Mouse (Mus musculus) myocyte (in vitro differentiated cells): ENCODE results near the gene Nrn1l. TPM values are rescaled to one million over a fixed set of nuclear protein-coding genes. Genes with fewer than 3 reads are reported as not detected.

Source experiments
- H3K27me3 ChIP-seq: one replicate; pipeline ENCODE4 v1.6.1; 2011; ENCODE audit not compliant: control insufficient read depth, insufficient read depth, insufficient read length
- H3K36me3 ChIP-seq: one replicate; pipeline ENCODE4 v1.6.1; 2011; ENCODE audit not compliant: control insufficient read depth, insufficient read depth
- H3K4me2 ChIP-seq: one replicate; pipeline ENCODE4 v1.6.1; 2011; ENCODE audit warnings: low read depth, control low read depth
- H3K4me3 ChIP-seq: one replicate; pipeline ENCODE4 v1.5.1; 2011; ENCODE audit warnings: mild to moderate bottlenecking, control low read depth, moderate library complexity
- H3K79me2 ChIP-seq: one replicate; pipeline ENCODE4 v1.6.1; 2011; ENCODE audit not compliant: control insufficient read depth, insufficient read depth
- H3ac ChIP-seq: one replicate; pipeline ENCODE4 v1.6.1; 2011; ENCODE audit not compliant: control insufficient read depth, insufficient read length
- CEBPB ChIP-seq: IDR thresholded peaks from 2 replicates; pipeline ENCODE4 v1.6.1; 2011; ENCODE audit warnings: mild to moderate bottlenecking, moderate library complexity; ENCODE audit not compliant: poor library complexity, insufficient read depth, severe bottlenecking
- E2F4 ChIP-seq: IDR thresholded peaks from one replicate; pipeline ENCODE4 v1.6.1; 2011; ENCODE audit warnings: mild to moderate bottlenecking, control low read depth, moderate library complexity; ENCODE audit not compliant: insufficient read depth
- MAX ChIP-seq: IDR thresholded peaks from one replicate; pipeline ENCODE4 v1.6.1; 2011; ENCODE audit warnings: low read depth, mild to moderate bottlenecking, control low read depth
- MYOD1 ChIP-seq, 3 experiments: IDR thresholded peaks; one replicate each; pipeline ENCODE4 v1.6.1; 2011; ENCODE audit warnings: control low read depth in 2 of 3, low read depth in 2 of 3, mild to moderate bottlenecking in 2 of 3, moderate library complexity in 1 of 3; ENCODE audit not compliant: insufficient read length in 2 of 3, control insufficient read depth in 1 of 3
- MYOG ChIP-seq, 3 experiments: IDR thresholded peaks; one replicate each; pipeline ENCODE4 v1.6.1; 2011; ENCODE audit warnings: control low read depth in 2 of 3, low read depth in 2 of 3, mild to moderate bottlenecking in 2 of 3; ENCODE audit not compliant: insufficient read length in 2 of 3, control insufficient read depth in 1 of 3, insufficient read depth in 1 of 3
- POLR2A ChIP-seq: IDR thresholded peaks from one replicate; pipeline ENCODE4 v1.6.1; 2011; ENCODE audit warnings: low read depth, mild to moderate bottlenecking, control low read depth, moderate library complexity; ENCODE audit not compliant: insufficient read length
- POLR2AphosphoS2 ChIP-seq: IDR thresholded peaks from one replicate; pipeline ENCODE4 v1.6.1; 2011; ENCODE audit warnings: low read depth, control low read depth; ENCODE audit not compliant: insufficient read length
- REST ChIP-seq: IDR thresholded peaks from one replicate; pipeline ENCODE4 v1.6.1; 2011; ENCODE audit warnings: mild to moderate bottlenecking, control low read depth, moderate library complexity; ENCODE audit not compliant: insufficient read depth, insufficient read length
- SRF ChIP-seq: IDR thresholded peaks from one replicate; pipeline ENCODE4 v1.6.1; 2011; ENCODE audit warnings: low read depth; ENCODE audit not compliant: control insufficient read depth, insufficient read length
- TCF12 ChIP-seq: IDR thresholded peaks from one replicate; pipeline ENCODE4 v1.6.1; 2011; ENCODE audit warnings: mild to moderate bottlenecking, control low read depth; ENCODE audit not compliant: poor library complexity, insufficient read depth, severe bottlenecking
- TCF3 ChIP-seq: IDR thresholded peaks from one replicate; pipeline ENCODE4 v1.6.1; 2011; ENCODE audit warnings: low read depth, control low read depth; ENCODE audit not compliant: insufficient read length
- USF1 ChIP-seq: IDR thresholded peaks from one replicate; pipeline ENCODE4 v1.6.1; 2011; ENCODE audit warnings: low read depth, mild to moderate bottlenecking, control low read depth, moderate library complexity
- polyA plus RNA-seq: library from polyadenylated mRNA; unstranded; fragments of >200 nt; fragmentation: generic; extraction: Trizol; gene quantifications from one replicate; pipeline ENCODE4 v1.2.1, GENCODE M21; 2012; ENCODE audit warnings: missing spikeins

The Nrn1l gene
- polyA plus RNA-seq, 1 experiment, result 0.36 TPM

GRCm38 (mm10) chr8:105930602-105931001 lies 37.2 kb downstream of the Nrn1l start:
- H3K36me3 ChIP-seq, result no peaks in the 10 kb centered on the region
- no peak overlapping the region for H3K4me3 ChIP-seq
- H3ac ChIP-seq, result no peak overlapping the region
- TF ChIP-seq TCF12 (no peak), POLR2A (no peak), SRF (no peak), USF1 (no peak), MAX (no peak), CEBPB (no peak), MYOG (IDR thresholded peaks at IDR 0.05; ENCODE audit: control insufficient read depth in 1 of 3, insufficient read depth in 1 of 3, insufficient read length in 2 of 3, low read depth in 2 of 3) (no peak), E2F4 (no peak), REST (no peak), MYOD1 (IDR thresholded peaks at IDR 0.05; ENCODE audit: control insufficient read depth in 1 of 3, insufficient read length in 2 of 3, low read depth in 2 of 3) (no peak), POLR2AphosphoS2 (no peak), TCF3 (no peak)
- no peaks in the 10 kb centered on the region for H3K27me3 ChIP-seq
- H3K79me2 ChIP-seq, result no peaks in the 10 kb centered on the region
- no peak overlapping the region for H3K4me2 ChIP-seq

GRCm38 (mm10) chr8:105931271-105931670 lies 37.9 kb downstream of the Nrn1l start:
- H3K4me2 ChIP-seq, result no peak overlapping the region
- no peaks in the 10 kb centered on the region for H3K36me3 ChIP-seq
- no peaks in the 10 kb centered on the region for H3K79me2 ChIP-seq
- TF ChIP-seq TCF3, result no peak
- TF ChIP-seq SRF, result no peak
- no peak for TF ChIP-seq MAX
- TF ChIP-seq POLR2AphosphoS2, result no peak
- no peak for TF ChIP-seq REST
- no peak for TF ChIP-seq E2F4
- no peak for TF ChIP-seq CEBPB
- TF ChIP-seq MYOD1 (IDR thresholded peaks at IDR 0.05; ENCODE audit: control insufficient read depth in 1 of 3, insufficient read length in 2 of 3, low read depth in 2 of 3), result no peak
- TF ChIP-seq MYOG (IDR thresholded peaks at IDR 0.05; ENCODE audit: control insufficient read depth in 1 of 3, insufficient read depth in 1 of 3, insufficient read length in 2 of 3, low read depth in 2 of 3), result no peak
- no peak for TF ChIP-seq POLR2A
- no peaks in the 10 kb centered on the region for H3K27me3 ChIP-seq
- no peak overlapping the region for H3ac ChIP-seq
- H3K4me3 ChIP-seq, result no peak overlapping the region

- H3ac ChIP-seq, result no peak overlapping the region
- H3K79me2 ChIP-seq, result no peaks in the 10 kb centered on the region
- H3K27me3 ChIP-seq, result no peaks in the 10 kb centered on the region
- TF ChIP-seq POLR2AphosphoS2 (peak; percentile 37), MAX (no peak), CEBPB (no peak), USF1 (no peak), MYOD1 (IDR thresholded peaks at IDR 0.05; ENCODE audit: control insufficient read depth in 1 of 3, insufficient read length in 2 of 3, low read depth in 2 of 3) (no peak)
- no peaks in the 10 kb centered on the region for H3K36me3 ChIP-seq
- no peak overlapping the region for H3K4me3 ChIP-seq
- no peak overlapping the region for H3K4me2 ChIP-seq
Observed at GRCm38 (mm10) chr8:105932525-105932924, 39.2 kb downstream of the Nrn1l start.

GRCm38 (mm10) chr8:105933762-105934161 lies 40.4 kb downstream of the Nrn1l start, which contains the start of gene Ctrl:
TSS of gene Ctrl (minus strand) at chr8:105933862.
- TF ChIP-seq REST, result no peak
- no peak for TF ChIP-seq POLR2AphosphoS2
- TF ChIP-seq MYOG (IDR thresholded peaks at IDR 0.05; ENCODE audit: control insufficient read depth in 1 of 3, insufficient read depth in 1 of 3, insufficient read length in 2 of 3, low read depth in 2 of 3), result no peak
- no peak for TF ChIP-seq MAX
- no peak for TF ChIP-seq USF1
- H3K4me3 ChIP-seq, result no peak within 1 kb of the TSS

GRCm38 (mm10) chr8:105935105-105935504 lies 41.7 kb downstream of the Nrn1l start:
- no peaks in the 10 kb centered on the region for H3K36me3 ChIP-seq
- no peak overlapping the region for H3K4me2 ChIP-seq
- H3K79me2 ChIP-seq, result no peaks in the 10 kb centered on the region
- no peak overlapping the region for H3ac ChIP-seq
- no peaks in the 10 kb centered on the region for H3K27me3 ChIP-seq
- H3K4me3 ChIP-seq, result no peak overlapping the region
- TF ChIP-seq POLR2AphosphoS2, result peak; percentile 15
- TF ChIP-seq MYOG (IDR thresholded peaks at IDR 0.05; ENCODE audit: control insufficient read depth in 1 of 3, insufficient read depth in 1 of 3, insufficient read length in 2 of 3, low read depth in 2 of 3), result no peak

More at GRCm38 (mm10) chr8:105933762-105934161, 40.4 kb downstream of the Nrn1l start, which contains the start of gene Ctrl:
- H3K79me2 ChIP-seq, result no peaks in the 10 kb centered on the region
- H3ac ChIP-seq, result no peak within 1 kb of the TSS
- H3K27me3 ChIP-seq, result no peaks in the 10 kb centered on the region
- no peak within 1 kb of the TSS for H3K4me2 ChIP-seq
- no peaks in the 10 kb centered on the region for H3K36me3 ChIP-seq
